Mouse (Mus musculus): ENCODE data around the gene Acot2.
"Not testable (repeated sequence)": the region's sequence is repeated elsewhere in the genome, so short reads cannot be mapped to it uniquely, and the experiment has no call there.

Gene Acot2

DNA sequence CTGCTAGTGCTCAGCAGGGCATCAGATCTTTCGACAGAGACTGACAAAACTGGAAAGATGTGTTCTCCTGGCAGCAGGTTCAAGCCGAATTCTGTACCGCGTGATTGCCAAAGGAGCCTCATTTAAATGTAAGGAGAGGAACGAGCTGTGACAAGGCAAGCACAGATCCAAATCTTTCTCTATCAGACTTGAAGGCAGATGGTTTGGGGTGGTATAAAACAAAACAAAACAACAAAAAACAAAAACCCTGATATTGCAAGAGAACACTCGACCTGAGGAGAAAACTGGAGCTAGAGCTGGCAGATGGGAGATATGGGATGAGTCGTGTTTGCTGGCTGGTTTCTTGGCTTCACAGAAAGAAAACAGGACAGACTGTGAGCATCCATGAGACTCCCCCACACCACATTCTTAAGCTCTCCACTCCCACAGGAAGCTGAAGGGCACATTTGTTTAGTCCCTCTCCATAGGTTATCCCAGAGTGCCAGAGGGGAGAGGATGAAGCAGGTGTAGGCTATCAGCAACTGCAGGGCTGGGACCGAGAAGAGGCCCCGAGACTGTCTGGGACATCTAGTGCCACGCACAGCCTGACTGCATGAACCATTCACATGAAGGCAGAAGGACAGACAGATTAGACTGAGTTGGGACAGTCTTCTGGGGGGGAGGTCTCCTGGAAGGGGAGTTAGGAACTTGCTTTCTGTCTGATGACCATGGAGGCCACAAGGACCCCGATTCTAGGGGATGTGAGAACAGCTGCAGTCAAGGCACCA is 10.9 kb downstream of the Acot2 start:
- no peak for DNase-seq (ENCODE audit: low spot score)

DNA sequence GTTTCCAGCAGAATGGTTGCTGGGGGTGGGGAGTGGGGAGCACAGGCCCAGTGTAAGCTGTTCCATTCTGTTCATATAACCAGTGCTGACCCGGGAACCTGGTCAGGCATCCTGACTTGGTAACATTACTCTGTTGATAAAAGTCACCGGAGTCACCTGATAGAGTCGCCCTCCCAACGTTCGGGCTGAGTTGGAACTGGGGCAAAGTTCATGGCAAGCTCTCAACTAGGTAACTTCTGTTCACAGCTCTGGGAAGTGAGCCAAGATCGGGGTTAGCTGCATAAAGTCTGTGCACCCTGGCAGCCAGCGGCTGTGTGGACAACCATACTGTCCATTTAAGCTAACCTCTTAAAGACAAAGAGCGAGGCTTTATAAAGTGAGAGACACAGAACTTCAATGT is 11.6 kb downstream of the Acot2 start:
- not testable (repeated sequence) for DNase-seq (ENCODE audit: low spot score)

DNA sequence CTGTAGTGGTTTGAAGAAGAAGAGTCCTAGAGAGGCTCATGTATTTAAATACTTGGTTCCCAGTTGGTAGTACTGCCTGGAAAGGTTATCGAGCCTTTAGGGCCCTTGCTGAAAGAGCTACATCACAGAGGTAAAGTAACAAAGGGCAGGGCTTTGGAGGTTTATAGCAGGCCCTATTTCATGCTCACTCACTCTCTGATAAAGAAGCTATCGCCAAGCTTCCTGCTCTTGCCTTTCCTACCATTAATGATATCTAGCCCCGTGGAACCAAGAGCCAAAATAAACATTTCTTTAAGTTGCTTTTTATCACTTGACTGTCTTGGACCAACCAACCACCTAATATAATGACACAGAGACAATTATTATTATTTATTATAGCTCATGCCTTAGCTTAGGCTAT is 12.8 kb downstream of the Acot2 start:
- no peak for DNase-seq (ENCODE audit: low spot score)

DNA sequence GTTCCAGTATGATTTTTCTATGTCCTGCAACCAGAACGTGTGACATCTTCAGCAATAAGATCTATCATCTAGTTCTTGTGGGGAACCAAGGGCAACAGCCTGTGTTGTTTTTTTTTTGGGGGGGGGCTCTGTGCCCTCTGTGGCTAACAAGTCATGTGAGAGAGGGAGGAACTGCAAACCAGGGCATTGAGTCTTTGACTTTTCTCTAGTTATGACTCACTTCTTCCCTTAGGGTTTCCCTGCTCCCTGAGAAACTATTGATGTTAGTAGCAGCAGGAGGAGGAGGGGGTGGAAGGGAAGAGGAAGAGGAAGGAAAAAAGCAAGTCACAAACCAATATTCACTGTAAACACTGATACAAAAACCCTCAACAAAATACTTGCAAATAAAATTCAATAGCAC is 16.2 kb downstream of the Acot2 start:
- no peak for DNase-seq (ENCODE audit: low spot score)

DNA sequence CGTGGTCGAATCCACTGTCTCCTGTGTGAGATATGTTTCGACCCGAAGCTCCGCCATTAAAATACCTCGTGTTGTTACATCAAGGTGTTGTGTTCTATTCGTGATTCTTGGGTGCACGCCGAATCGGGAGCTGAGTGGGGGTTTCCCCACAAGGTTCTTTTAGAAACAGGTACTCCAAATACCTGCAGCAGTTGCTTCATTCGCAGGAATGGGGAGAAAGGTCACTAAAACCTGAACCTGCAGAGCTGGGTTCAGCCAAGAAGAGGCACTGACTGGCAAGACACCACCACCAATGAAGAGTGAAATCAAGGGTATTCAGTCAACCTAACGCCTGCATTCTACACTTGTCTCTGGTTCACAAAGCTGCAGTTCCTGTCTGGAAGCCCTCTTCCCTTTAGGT is 20.6 kb downstream of the Acot2 start:
- no peak for DNase-seq (ENCODE audit: low spot score)

DNA sequence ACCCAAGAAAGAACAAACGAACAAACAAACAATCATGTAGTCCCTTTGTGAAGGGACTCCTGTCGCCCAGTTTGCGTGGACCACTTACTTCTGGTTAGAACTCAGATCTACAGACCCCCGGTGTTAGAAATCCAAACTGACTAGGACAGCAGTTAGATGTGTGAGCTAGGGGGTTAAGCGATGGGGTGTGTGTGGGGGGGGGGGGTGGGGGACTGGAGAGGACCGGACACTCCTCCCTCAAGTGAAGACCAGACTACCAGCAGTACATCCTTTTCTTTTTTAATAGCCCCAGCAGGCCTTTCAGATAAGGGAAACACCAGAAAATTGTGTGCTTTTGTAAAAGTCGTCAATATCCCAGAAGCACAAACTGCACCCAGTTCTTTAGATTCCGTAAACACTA is 21.1 kb downstream of the Acot2 start:
- DNase-seq (ENCODE audit: low spot score) = no peak

DNA sequence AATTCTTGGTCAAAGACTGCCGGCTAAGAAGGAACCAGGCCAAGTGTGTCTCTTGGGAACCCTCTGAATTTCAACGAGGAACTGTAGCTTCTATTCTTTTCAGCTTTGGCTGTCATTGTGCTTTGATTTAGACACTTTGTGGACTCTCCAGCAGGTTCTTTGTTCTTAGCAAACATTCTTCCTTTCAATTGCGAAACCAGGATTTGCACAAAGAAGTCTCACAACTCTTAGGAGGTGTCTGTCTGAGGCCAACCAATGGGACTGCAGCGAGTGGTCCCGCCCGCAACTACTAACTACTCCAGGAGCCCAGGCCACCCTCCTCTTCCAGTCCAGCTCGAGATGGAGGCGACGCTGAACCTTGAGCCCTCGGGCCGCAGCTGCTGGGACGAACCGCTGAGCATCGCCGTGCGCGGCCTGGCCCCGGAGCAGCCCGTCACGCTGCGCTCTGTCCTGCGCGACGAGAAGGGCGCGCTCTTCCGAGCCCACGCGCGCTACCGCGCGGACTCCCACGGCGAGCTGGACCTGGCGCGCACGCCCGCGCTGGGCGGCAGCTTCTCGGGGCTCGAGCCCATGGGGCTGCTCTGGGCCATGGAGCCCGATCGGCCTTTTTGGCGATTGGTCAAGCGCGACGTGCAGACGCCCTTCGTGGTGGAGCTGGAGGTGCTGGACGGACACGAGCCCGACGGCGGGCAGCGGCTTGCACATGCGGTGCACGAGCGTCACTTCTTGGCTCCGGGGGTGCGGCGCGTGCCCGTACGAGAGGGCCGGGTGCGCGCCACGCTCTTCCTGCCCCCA is 21.7 kb downstream of the Acot2 start, which contains the start of gene Acot1:
Gene Acot1 (plus strand): TSS at position 320 of the 795 bp plus-strand sequence.
- peak; percentile 86 for DNase-seq (ENCODE audit: low spot score)

DNA sequence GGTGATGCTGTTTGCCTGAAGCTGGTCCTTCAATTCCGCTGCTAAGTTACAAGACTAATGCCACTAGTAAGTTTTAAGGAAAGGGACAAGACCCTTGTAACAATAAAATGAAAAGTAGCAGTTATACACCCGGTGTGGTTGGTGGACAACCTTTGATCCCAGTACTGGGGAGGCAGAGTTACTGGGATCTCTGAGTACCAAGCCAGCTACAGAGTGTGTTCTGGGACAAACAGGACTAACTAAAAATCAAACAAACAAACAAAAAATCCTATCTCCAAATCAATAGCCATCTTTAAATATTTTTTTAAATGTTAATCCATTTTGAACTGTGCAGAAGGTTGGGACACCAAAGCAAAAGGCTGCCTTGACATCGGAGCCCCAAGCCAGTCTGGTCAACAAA is 22.5 kb downstream of the Acot2 start:
- DNase-seq (ENCODE audit: low spot score) = no peak

DNA sequence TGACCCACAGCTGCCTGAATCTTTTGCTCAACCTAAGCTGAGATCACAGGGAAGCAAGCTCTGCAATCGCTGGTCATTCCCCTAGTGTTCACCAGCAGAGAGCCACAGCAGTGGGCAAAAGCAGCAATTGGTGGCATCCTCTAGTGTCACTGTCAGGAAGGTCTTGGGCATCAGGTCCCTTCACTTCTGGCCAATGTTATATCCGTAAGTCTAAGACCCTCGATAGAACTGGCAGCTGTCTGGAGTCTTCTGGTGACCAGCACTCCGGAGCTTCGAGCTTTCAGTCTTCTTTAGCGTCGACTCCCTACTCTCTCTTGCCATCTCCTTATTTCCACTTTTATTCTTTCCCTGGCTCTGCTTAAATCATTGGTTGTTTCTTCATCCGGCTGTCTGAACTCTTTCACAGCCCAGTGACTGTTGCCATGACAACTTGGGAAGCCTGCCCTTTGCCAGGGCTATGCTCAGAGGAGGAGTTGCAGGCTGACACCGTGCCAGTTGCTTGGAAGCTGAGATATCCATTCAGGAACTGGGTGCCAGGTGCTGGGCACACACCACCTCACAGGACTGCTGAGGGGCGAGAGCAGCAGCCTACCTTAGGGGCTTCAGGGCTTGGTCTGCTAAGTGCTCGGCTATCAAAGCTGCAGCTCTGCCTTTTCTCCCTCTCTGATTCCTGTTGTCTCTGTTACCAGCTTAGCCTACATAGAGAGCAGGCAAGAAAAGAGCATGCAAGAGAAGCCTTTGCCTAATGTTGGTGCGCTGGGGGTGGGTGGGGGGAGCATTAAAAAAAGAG is 23.8 kb downstream of the Acot2 start:
- peak; percentile 82 for DNase-seq (ENCODE audit: low spot score)

DNA sequence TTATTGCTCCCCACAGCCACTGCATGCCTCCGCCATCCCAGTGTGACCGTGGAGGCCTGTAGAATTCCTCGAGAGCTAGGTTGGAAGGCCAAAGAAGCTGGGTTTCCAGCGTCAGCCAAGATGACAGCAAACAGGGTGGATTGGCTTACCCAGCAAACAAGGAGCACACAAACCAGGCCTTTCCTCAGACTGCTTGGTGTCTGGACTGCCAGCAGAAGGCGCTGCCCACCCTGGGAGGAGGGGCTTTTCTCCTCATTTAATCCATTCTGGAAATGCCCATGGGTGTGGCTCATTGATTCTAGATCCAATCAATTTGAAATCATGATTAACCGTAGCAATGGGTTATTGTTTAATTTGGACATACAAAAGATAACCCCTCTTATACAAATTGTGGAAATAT is 25.5 kb downstream of the Acot2 start:
- no peak for DNase-seq (ENCODE audit: low spot score)

DNA sequence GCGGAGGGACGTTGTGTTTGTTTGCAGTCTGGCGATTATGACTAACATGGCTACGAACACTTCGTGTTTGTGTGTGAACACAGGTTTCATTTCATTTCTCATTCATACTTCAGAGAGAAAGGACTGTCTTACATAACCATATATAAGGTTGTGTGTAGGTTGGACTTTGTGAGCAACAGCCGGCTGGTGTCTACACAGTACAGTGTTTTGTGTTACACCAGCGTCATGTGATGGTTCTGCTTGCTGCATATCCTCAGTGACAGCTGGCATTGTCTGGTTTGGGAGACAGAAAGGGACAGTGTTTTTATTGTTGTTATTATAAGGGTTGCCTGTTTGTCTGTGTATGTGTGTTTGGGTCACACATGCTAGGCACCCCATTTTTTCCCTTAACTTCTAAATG is 26.0 kb downstream of the Acot2 start:
- DNase-seq (ENCODE audit: low spot score) = no peak

DNA sequence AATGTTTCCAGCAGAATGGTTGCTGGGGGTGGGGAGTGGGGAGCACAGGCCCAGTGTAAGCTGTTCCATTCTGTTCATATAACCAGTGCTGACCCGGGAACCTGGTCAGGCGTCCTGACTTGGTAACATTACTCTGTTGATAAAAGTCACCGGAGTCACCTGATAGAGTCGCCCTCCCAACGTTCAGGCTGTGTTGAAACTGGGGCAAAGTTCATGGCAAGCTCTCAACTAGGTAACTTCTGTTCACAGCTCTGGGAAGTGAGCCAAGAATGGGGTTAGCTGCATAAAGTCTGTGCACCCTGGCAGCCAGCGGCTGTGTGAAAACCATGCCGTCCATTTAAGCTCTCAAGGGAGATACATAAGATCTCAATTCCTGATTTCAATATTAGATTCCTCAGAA is 32.9 kb downstream of the Acot2 start:
- DNase-seq (ENCODE audit: low spot score) = not testable (repeated sequence)

DNA sequence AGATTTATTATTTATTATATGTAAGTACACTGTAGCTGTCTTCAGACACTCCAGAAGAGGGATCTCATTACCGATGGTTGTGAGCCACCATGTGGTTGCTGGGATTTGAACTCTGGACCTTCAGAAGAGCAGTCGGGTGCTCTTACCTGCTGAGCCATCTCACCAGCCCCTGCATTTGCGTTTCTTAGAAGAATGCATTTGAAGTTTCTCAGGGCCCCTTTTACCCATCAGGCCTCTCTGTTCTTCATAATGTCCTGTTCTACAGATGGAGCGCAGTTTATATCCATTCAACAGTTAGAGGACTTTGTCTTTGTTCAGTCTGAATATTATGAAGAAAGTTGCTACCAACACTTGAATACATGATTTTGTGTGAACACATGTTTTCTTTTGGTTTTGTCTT is 34.6 kb downstream of the Acot2 start:
- not testable (repeated sequence) for DNase-seq (ENCODE audit: low spot score)

DNA sequence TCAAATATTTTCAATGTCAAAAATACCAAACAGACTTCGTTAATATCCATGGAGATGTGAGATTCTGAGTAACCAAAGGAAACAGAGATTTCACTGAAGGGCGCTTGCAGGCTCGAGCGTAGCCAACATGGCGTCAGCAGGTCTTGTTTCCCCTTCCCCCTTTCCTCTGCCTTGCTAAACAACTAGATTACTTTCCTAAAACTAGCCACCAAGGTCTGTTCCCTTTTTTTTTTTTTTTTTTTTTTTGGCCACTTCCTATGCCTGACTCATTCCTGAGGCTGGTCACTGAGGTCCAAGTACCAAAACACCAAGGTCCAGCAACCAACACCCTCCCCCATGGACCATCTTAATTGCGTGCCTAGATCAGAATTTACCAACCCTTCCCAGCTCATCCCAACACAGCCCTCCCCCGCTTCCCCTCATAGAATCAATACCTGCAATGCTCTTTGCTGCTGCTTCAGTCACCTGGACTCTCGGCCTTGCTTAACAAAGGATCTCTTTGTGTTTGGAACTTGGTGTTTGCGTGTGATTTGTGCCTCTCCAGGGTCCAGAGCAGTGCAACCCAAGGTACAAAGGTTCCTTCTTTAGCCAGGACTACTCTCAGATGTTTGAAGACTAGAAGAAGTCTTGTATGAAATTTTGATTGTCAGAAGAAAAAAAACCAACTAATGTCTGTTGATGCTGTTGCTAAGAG is 35.5 kb downstream of the Acot2 start:
- no peak for DNase-seq (ENCODE audit: low spot score)

DNA sequence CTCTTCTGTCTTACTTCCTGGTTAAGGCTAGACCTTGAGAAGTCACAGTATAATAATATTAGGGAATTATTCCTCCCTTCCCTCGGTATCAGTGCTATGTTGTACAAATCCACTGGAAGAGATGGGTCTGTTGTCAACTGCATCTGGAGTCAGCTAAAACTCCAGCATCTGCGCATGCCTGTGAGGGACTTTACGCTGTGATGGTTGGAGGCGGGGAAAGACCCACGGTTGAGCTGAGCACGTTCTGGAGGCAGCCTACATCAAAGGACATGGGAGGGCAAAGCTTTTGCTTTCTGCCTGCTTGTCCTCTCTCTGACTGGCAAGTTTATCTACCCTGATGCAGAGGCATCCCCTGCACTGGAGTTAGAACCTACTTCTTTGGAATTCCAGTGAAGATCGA is 38.2 kb downstream of the Acot2 start:
- no peak for DNase-seq (ENCODE audit: low spot score)

DNA sequence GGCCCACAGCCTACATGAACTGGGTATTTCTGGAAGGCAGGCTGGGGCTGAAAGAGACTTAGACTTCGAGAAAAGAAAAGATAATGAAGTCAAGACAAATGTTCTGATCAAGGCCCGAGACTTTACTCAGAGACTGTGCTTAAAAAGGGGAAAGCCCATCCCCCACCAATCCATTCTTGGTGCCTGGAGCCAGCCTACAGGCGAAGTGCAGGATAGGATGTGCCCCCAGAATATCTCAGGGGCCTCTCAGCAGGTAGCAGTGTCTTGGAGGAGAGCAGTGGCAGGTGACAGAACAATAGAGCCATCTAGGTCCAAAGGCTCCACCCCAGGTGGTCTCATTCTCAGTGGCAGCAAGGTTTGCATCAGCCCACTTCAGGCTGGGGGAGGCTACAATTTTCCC is 40.7 kb downstream of the Acot2 start:
- DNase-seq (ENCODE audit: low spot score) = not testable (repeated sequence)

DNA sequence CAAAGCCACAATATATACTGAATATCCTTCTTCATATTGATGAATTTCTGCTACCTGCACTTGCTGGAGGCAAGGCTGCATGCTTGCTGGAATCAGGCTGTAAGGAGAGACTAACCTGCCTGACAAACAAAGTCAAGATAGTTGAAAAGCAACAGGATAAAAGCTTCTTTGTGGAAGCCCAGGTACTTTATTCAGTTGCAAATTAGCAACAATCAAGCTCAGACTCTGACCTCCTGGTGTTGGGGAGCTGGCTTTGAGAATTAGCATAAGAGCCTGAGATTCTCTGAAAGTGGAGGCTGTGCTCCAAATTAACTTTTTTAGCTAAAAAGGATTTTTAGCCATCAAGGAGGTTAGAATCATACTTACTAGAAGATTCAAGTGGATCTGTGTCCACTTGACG is 41.4 kb downstream of the Acot2 start:
- DNase-seq (ENCODE audit: low spot score) = not testable (repeated sequence)

DNA sequence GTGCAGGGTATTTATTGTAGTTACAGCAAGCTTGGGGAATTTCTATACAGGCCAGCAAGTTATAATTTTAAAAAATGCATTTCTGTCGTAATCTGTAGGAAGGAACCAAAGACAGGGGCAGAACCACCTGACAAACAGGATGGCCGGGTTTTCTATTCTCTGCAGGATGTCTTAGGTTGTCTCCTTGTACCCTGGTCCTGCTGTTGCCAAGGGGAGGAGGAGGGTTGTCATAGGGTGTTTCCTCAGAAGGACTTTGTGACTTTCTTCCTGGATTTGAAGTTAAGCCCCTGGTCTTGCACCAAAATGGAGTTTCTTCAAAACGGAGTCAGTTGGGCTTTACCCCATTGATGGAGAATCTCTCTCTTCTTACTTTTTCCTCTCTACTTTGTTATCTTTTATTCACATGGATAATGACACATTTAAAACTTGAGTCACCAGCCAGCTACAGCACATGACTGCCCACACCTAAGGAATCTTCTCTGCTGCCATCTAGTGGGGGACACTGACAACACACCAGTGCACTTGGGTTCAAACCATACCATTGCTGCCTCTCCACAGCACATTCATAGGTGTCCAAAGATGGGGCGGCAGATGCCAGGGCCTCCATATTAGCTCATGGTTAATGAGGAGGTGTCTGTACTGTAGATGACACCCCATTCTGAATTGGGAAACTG is 43.1 kb downstream of the Acot2 start:
- DNase-seq (ENCODE audit: low spot score) = peak; percentile 88

DNA sequence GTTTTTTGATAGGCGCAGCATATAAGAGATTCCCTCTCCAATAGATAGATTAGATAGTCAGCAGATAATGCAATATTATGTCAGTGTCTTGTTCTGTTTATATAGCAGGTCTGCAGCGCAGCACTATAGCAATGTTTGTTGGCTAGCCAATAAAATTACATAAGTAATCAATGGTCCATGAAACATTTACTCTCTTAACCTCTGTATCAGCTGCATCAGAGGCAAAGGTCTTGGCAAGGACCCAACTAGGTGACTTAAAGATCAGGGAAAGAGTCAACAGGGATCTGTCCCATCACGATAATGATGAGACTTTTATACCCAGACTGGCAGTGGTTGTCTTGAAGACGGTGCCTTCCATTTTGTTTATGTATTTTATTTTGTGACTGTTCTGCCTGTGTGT is 45.2 kb downstream of the Acot2 start:
- DNase-seq (ENCODE audit: low spot score) = no peak

DNA sequence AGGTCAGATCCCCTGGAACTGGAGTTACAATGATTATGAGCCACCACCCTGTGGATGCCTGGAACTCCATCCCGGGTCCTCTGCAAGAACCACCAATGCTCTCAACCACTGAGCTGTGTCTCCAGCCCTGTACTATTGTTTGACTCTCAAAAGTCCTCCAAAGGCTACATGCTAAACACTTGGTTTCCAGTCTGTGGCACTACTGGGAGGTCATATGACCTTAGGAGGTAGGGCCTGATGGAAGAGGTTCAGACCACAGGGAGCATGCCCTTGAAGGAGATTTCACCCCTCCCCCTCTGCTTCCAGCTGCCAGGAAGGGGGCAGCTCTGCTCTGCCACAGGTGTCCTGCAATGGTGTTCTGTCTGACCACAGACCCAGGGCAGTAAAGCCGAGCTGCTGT is 45.6 kb downstream of the Acot2 start:
- DNase-seq (ENCODE audit: low spot score) = not testable (repeated sequence)

DNA sequence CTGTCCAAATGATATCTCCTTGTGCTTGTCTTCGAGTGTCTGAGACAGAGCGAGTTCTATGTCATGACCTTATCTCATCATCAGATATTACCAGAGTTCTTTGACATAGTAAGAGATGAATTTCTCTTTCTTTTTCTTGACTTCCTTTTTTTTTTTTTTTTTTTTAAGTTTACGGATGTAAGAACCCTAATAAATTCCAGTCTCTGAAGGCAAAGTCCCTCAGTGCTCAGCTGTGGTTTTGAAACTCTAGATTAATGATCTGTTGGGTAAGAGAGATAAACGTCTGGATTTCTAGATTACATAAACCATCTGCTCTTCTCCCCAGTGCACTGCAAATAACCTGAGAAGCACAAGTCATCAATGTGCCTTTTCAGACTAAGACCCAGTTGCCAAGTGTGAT is 46.4 kb downstream of the Acot2 start:
- DNase-seq (ENCODE audit: low spot score) = no peak
